Mouse (Mus musculus) mesoderm, embryonic 11.5 days (tissue): ENCODE results near the gene Morf4l2.
"Not testable (repeated sequence)": the region's sequence is repeated elsewhere in the genome, so short reads cannot be mapped to it uniquely, and the experiment has no call there.

Source experiments
- DNase-seq: peaks from one replicate; pipeline ENCODE4 v3.0.0-alpha.2; 2012; ENCODE audit warnings: low read depth, low spot score

Morf4l2 gene

GRCm38 (mm10) chrX:136693196-136693595, 50.3 kb downstream of the Morf4l2 start:
- DNase-seq, result no peak

- DNase-seq, result no peak
These were observed 51.2 kb downstream of the Morf4l2 start for GRCm38 (mm10) chrX:136692294-136692675.

GRCm38 (mm10) chrX:136691606-136692293, 51.7 kb downstream of the Morf4l2 start:
- DNase-seq, result not testable (repeated sequence)
